Mouse (Mus musculus): ENCODE measurements around the gene Cul9. TPM values are rescaled to one million over a fixed set of nuclear protein-coding genes. Genes with fewer than 3 reads are reported as not detected.
"Not testable (repeated sequence)": the region's sequence is repeated elsewhere in the genome, so short reads cannot be mapped to it uniquely, and the experiment has no call there.

Cul9 gene
- polyA plus RNA-seq, 1 experiment: 6.0 TPM

DNA sequence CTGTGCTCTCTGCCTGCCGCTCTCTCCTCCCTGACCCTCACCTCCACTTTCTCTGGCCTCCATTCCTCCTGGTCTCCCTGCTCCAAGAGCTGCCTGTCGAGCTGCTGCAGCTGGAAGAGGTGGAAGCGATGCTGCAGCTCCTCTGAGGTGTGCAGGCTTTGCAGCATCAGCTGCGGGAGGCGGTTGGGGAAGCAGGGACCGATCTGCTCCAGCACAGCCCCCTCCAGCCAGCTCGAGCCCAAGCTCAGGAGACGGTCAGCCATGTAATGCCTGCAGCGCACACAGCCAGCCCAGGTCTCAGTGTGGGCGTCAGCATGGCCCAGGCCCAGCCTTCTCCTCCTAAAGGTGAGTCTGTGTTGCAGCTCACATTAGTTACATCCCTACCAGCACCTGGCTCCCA lies 26.2 kb downstream of the Cul9 start:
- Histone ChIP-seq H3K4me1 (peaks cover 17% of the 10 kb centered on the region), H3K4me3 (replicated peaks) (peak overlapping the region; percentile 83), H3K27me3 (replicated peaks) (peaks cover 39% of the 10 kb centered on the region), H3K36me3 (replicated peaks; ENCODE audit: low read length) (peaks cover 6% of the 10 kb centered on the region), H3K9me3 (0 out of 2 replicates have a peak, but pooled peaks cover 4% of the 10 kb centered on the region)
- TF ChIP-seq GATA1 (IDR thresholded peaks at IDR 0.05; ENCODE audit: borderline replicate concordance, low read length) (no peak), FLI1 (IDR thresholded peaks at IDR 0.05; ENCODE audit: low read length) (no peak)

DNA sequence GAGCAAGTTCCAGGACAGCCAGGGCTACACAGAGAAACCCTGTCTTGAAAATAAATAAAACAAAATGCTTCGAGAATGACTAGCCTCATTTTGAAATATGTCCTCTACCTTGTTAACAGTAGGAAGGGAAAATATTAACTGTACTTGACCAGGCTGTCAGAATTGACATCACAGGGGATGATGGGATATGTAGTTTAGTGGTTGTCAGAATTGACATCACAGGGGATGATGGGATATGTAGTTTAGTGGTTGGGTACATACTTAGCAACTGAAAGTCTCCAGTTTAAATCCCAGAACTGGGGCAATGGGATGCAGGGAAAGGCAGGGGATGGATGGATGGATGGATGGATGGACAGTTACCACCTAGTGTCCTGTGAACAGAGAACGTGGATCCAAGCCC lies 32.9 kb downstream of the Cul9 start:
- TF ChIP-seq FLI1 (IDR thresholded peaks at IDR 0.05; ENCODE audit: low read length): no peak
- no peak for TF ChIP-seq GATA1 (IDR thresholded peaks at IDR 0.05; ENCODE audit: borderline replicate concordance, low read length)
- H3K36me3 ChIP-seq (replicated peaks; ENCODE audit: low read length): peaks cover 2% of the 10 kb centered on the region
- no peak overlapping the region for H3K4me3 ChIP-seq (replicated peaks)
- 0 out of 2 replicates have a peak, but pooled peaks cover 4% of the 10 kb centered on the region for H3K9me3 ChIP-seq
- peaks cover 9% of the 10 kb centered on the region for H3K27me3 ChIP-seq (replicated peaks)
- H3K4me1 ChIP-seq: peaks cover 3% of the 10 kb centered on the region; the same call in 1 of the 2 replicates

DNA sequence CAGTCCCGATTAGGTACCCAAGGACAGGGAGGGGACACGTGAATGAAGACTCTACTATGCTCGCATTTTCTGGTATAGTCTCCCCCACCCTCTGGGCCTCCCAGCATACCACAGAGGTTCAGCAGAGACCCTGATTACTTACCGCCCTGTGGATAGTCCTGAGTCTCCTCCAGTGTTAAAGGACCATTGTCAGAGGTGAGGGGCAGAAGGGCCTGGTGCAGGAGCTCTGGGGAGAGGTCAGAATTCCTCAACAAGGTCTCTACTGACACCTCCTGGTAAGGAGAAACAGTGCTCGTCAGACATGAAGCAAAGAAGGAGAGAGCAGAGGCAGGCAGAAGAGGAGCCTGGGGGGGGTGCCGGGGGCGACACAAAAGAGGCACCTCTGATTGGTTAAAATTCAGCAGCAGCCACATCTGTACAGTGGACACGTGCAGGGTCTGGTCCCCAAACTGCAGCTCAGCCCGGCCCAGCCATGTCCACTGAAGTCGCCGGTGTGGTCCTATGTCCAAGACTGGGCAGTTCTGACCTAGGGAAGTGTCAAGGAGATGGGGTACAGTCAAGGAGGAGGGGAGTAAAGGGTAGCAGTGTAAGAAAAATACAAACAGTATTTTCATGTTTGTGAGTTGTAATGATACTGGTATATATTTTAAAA lies 35.0 kb downstream of the Cul9 start:
- no peaks in the 10 kb centered on the region for H3K9me3 ChIP-seq
- no peaks in the 10 kb centered on the region for H3K36me3 ChIP-seq (replicated peaks; ENCODE audit: low read length)
- peaks cover 25% of the 10 kb centered on the region for H3K27me3 ChIP-seq (replicated peaks)
- no peak for TF ChIP-seq FLI1 (IDR thresholded peaks at IDR 0.05; ENCODE audit: low read length)
- no peak for TF ChIP-seq GATA1 (IDR thresholded peaks at IDR 0.05; ENCODE audit: borderline replicate concordance, low read length)
- no peak overlapping the region for H3K4me3 ChIP-seq (replicated peaks)
- H3K4me1 ChIP-seq: peaks cover 6% of the 10 kb centered on the region; the same call in 1 of the 2 replicates

DNA sequence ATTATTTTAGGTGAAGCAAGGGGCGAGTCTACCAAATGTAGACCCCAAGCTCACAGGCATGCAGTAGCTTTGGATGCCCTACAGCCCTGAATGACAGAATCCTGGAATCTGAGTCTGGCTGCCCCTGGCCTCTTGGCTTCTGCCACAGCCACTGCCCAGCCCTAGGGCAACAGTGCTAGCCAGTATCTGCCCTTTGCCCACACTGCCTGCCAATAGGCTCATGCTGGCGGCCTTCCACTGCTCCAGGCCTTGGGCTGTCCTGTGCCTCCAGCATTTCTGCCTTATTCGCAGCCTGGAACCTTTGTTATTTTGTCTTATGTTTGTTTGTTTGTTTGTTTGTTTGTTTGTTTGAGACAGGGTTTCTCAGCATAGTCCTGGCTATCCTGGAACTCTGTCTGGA lies 40.6 kb downstream of the Cul9 start:
- peaks cover 20% of the 10 kb centered on the region for H3K36me3 ChIP-seq (replicated peaks; ENCODE audit: low read length)

DNA sequence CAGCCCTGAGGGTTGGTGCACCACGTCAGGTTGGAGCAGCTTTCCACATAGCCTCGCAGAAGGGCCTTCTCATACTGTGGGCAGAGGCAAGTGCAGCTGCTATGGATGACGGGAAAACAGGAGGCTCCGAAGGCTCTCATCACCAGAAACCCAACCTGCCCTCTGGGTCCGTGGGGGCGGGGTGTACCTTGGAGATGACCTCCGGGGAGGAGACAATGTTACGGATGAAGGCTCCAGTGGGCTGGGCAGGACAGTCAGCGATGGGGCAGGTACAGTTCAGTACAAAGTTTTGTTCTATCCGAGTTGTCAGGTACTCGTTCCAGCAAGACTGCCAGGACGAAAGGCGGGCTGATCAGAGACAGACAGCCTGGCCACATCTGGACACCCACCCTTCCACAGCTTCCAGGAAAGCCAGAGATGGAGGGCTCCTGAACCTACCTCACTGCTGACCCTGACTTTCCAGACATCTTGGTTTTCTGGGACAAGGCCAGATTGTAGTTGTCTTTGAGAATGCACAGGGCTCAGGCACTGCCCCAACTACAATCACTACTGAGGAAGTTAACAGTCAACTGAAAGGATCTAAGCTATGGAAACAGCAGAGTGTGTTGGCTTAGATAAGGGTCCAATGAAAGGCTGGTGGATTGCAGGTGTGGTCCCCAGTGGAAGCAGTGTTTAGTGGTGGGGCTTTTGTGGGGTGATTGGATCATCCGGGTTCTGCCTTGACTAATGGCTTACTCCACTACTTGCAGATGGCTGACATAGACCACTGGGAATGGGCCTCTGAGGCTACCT lies 42.1 kb downstream of the Cul9 start:
- no peak for TF ChIP-seq GATA1 (IDR thresholded peaks at IDR 0.05; ENCODE audit: borderline replicate concordance, low read length)
- Histone ChIP-seq H3K4me3 (replicated peaks) (no peak overlapping the region), H3K9me3 (peaks cover 2% of the 10 kb centered on the region; the same call in 1 of the 2 replicates), H3K27me3 (replicated peaks) (peaks cover 51% of the 10 kb centered on the region), H3K36me3 (replicated peaks; ENCODE audit: low read length) (peaks cover 36% of the 10 kb centered on the region), H3K4me1 (peaks cover 3% of the 10 kb centered on the region; the same call in 1 of the 2 replicates)

More for the DNA sequence above, 40.6 kb downstream of the Cul9 start:
- peaks cover 6% of the 10 kb centered on the region; the same call in 1 of the 2 replicates for H3K4me1 ChIP-seq
- peaks cover 53% of the 10 kb centered on the region for H3K27me3 ChIP-seq (replicated peaks)
- no peak for TF ChIP-seq FLI1 (IDR thresholded peaks at IDR 0.05; ENCODE audit: low read length)
- no peak for TF ChIP-seq GATA1 (IDR thresholded peaks at IDR 0.05; ENCODE audit: borderline replicate concordance, low read length)
- no peak overlapping the region for H3K4me3 ChIP-seq (replicated peaks)
- no peaks in the 10 kb centered on the region for H3K9me3 ChIP-seq

DNA sequence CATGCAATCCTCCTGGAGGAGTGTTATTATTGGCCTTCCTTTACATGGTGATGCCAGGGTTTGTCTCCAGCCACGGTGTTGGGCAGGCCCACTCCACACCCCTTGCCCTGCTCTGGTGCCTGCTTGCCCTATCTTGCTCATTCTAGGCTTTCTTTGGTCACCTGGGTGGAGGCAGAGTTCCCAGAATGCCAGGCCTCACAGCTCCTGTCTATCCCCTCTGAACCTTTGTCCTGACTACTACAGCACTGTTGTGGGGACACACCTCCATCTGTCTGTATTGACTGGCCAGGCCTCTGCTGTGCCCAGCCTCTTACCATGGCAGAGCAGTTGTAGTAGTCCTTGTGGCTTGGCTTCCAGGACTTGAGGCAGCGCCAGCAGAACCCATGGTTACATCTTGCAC lies 43.4 kb downstream of the Cul9 start:
- no peak overlapping the region for H3K4me3 ChIP-seq (replicated peaks)
- TF ChIP-seq FLI1 (IDR thresholded peaks at IDR 0.05; ENCODE audit: low read length) (no peak), GATA1 (IDR thresholded peaks at IDR 0.05; ENCODE audit: borderline replicate concordance, low read length) (no peak)
- peaks cover 2% of the 10 kb centered on the region; the same call in 1 of the 2 replicates for H3K9me3 ChIP-seq
- peaks cover 46% of the 10 kb centered on the region for H3K36me3 ChIP-seq (replicated peaks; ENCODE audit: low read length)
- peaks cover 9% of the 10 kb centered on the region for H3K4me1 ChIP-seq
- H3K27me3 ChIP-seq (replicated peaks): peaks cover 41% of the 10 kb centered on the region

DNA sequence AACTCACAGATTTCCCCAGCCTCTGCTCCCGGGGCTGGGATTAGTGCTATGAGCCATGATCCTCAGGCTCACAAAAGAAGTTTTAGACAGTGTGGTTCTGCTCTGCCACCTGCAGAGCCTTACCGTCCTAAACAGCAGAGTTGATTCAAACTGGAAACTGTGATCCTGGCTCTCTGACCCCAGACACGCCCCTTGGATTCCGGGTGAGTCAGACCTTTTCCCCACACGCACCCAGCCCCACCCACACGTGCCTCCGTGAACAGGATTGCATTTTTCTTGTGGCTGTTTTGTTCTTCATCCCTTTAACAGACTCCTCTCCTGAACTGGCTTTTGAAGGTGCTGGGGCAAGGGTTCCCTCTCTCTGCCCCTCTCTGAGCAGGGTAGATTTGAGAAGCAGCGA lies 48.2 kb downstream of the Cul9 start:
- TF ChIP-seq GATA1 (IDR thresholded peaks at IDR 0.05; ENCODE audit: borderline replicate concordance, low read length) (no peak), FLI1 (IDR thresholded peaks at IDR 0.05; ENCODE audit: low read length) (no peak)
- Histone ChIP-seq H3K4me1 (peaks cover 20% of the 10 kb centered on the region), H3K9me3 (peaks cover 5% of the 10 kb centered on the region; the same call in 1 of the 2 replicates), H3K27me3 (replicated peaks) (peaks cover 34% of the 10 kb centered on the region), H3K36me3 (replicated peaks; ENCODE audit: low read length) (peaks cover 46% of the 10 kb centered on the region), H3K4me3 (replicated peaks) (no peak overlapping the region)

DNA sequence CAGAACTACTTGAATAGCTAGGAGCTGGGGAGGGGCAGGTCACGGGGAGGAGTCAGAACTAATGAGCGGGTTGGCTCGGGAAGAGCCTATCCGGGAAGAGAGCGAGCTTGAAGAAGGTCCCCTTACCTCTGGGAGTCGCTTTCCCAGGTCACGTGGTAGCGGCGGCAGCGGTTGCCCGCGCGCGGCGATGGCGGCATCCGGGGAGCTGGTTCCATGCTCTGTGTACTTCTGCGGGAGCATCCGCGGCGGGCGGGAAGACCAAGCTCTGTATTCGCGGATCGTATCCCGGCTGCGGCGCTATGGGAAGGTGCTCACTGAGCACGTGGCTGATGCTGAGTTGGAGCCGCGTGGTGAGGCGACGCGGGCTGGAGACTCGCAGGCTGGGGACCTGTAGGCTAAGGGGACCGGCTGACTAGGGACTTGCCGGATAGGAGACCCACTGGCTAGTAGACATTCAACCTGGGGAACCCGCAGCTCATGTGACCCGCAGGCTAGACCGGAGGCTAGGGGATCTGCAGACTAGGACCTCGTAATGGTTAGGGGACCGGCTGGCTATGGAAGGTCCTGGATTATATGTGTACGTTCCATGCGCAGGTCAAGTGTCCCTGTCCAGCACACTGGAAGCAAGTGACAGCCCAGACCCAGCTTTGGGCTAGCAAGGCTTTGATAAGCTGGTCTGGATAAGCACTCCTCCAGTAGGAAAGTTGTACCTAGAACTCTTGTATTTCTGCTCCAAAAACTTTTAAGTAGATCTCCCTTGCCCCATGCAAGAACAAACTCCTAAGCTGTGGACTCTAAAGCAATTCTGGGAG lies 49.4 kb downstream of the Cul9 start, which contains the start of gene Dnph1:
TSS of gene Dnph1 (plus strand) at position 89 of the 812 bp plus-strand sequence.
- peaks cover 36% of the 10 kb centered on the region for H3K27me3 ChIP-seq (replicated peaks)
- peak within 1 kb of the TSS; percentile 93 for H3K4me3 ChIP-seq (replicated peaks)
- H3K9me3 ChIP-seq: peaks cover 9% of the 10 kb centered on the region
- peaks cover 20% of the 10 kb centered on the region for H3K4me1 ChIP-seq
- peaks cover 36% of the 10 kb centered on the region for H3K36me3 ChIP-seq (replicated peaks; ENCODE audit: low read length)
- no peak for TF ChIP-seq GATA1 (IDR thresholded peaks at IDR 0.05; ENCODE audit: borderline replicate concordance, low read length)
- TF ChIP-seq FLI1 (IDR thresholded peaks at IDR 0.05; ENCODE audit: low read length): no peak

DNA sequence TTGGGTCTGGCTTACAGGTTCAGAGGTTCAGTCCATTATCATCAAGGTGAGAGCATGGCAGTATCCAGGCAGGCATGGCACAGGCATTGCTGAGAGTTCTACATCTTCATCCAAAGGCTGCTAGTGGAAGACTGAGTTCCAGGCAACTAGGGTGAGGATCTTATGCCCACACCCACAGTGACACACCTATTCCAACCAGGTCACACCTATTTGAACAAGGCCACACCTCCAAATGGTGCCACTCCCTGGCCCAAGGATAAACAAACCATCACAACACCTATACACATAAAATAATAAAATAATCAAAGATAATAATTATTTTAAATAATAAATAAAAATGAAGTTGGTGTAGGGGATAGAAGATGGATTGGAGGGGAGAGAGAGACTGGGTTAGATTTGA lies 50.1 kb downstream of the Cul9 start:
- H3K27me3 ChIP-seq (replicated peaks): peaks cover 39% of the 10 kb centered on the region
- H3K36me3 ChIP-seq (replicated peaks; ENCODE audit: low read length): peaks cover 30% of the 10 kb centered on the region
- peaks cover 20% of the 10 kb centered on the region for H3K4me1 ChIP-seq
- H3K9me3 ChIP-seq: peaks cover 15% of the 10 kb centered on the region
- H3K4me3 ChIP-seq (replicated peaks): not testable (repeated sequence)
